Mouse (Mus musculus) hindbrain, embryonic 13.5 days (tissue): ENCODE measurements around the gene Cdkn2d. TPM values are rescaled to one million over a fixed set of nuclear protein-coding genes. Genes with fewer than 3 reads are reported as not detected.
A peak's percentile ranks its signal among the peaks of the same experiment; 100 is the strongest.

ENCODE experiments used
- ATAC-seq: fragments of 200-750 bp; cut with Nextera tagmentation; 2 replicates; pipeline ENCODE4 v1.8.0; 2017; ENCODE audit warnings: moderate TSS enrichment; ENCODE audit not compliant: low FRiP score
- H3K27ac ChIP-seq: fragments of 300-500 bp; sonication (generic); 2 replicates; pipeline ENCODE4 v1.5.1; 2015; ENCODE audit warnings: inconsistent platforms, mild to moderate bottlenecking, moderate library complexity
- H3K27me3 ChIP-seq: fragments of 300-500 bp; sonication (generic); 2 replicates; pipeline ENCODE4 v1.6.1; 2015; ENCODE audit warnings: mild to moderate bottlenecking, inconsistent platforms
- H3K36me3 ChIP-seq: fragments of 300-500 bp; sonication (generic); 2 replicates; pipeline ENCODE4 v1.6.1; 2015; ENCODE audit warnings: mild to moderate bottlenecking, inconsistent platforms
- H3K4me1 ChIP-seq: fragments of 300-500 bp; sonication (generic); replicated peaks from 2 replicates; pipeline ENCODE4 v1.6.1; 2015; ENCODE audit warnings: inconsistent platforms
- H3K4me2 ChIP-seq: fragments of 300-500 bp; sonication (generic); 2 replicates; pipeline ENCODE4 v1.6.1; 2015; ENCODE audit warnings: inconsistent platforms, mild to moderate bottlenecking, moderate library complexity
- H3K4me3 ChIP-seq: fragments of 300-500 bp; sonication (generic); 2 replicates; pipeline ENCODE4 v1.5.1; 2015; ENCODE audit warnings: mild to moderate bottlenecking, inconsistent platforms
- H3K9ac ChIP-seq: fragments of 300-500 bp; sonication (generic); 2 replicates; pipeline ENCODE4 v1.6.1; 2015; ENCODE audit warnings: mild to moderate bottlenecking, inconsistent platforms
- H3K9me3 ChIP-seq: fragments of 300-500 bp; sonication (generic); 2 replicates; pipeline ENCODE4 v1.6.1; 2016; ENCODE audit warnings: inconsistent platforms
- WGBS: fragments of 180-500 bp; shearing (Covaris S2); methylation state at CpG from one replicate; pipeline ENCODE4 v1.1.7; 2015; 5-methylcytosine and 5-hydroxymethylcytosine counted together
- polyA plus RNA-seq: library from polyadenylated mRNA; unstranded; fragments of >200 nt; fragmentation: Nextera tagmentation; extraction: Ambion mirVana; gene quantifications from 2 replicates; pipeline ENCODE4 v1.2.1, GENCODE M21; 2015

Cdkn2d gene
- polyA plus RNA-seq: 89.2 and 90.3 TPM in 2 replicates

- no peaks in the 10 kb centered on the region for H3K9me3 ChIP-seq
- no peaks in the 10 kb centered on the region for H3K36me3 ChIP-seq
- peak; percentile 95 for ATAC-seq
- peak within 1 kb of the TSS; percentile 77 for H3K4me2 ChIP-seq
- H3K4me3 ChIP-seq: peak within 1 kb of the TSS; percentile 68
- peak within 1 kb of the TSS; percentile 86 for H3K9ac ChIP-seq
- H3K4me1 ChIP-seq: peaks cover 38% of the 10 kb centered on the region
- H3K27me3 ChIP-seq: no peaks in the 10 kb centered on the region
- peak within 1 kb of the TSS; percentile 88 for H3K27ac ChIP-seq
- WGBS: under 1% methylated on average over 51 of the region's 51 CpGs
These were observed at the start of gene Cdkn2d for GRCm38 (mm10) chr9:21291022-21291787. Cdkn2d (minus strand) TSS chr9:21291407.

GRCm38 (mm10) chr9:21340411-21340810, 49.2 kb upstream of the Cdkn2d start:
- H3K27ac ChIP-seq: no peak overlapping the region
- H3K4me2 ChIP-seq: no peak overlapping the region
- 92% methylated on average over 4 of the region's 4 CpGs for WGBS
- no peaks in the 10 kb centered on the region for H3K9me3 ChIP-seq
- ATAC-seq: no peak
- peaks cover 43% of the 10 kb centered on the region for H3K36me3 ChIP-seq
- H3K4me3 ChIP-seq: no peak overlapping the region
- peaks cover 6% of the 10 kb centered on the region for H3K4me1 ChIP-seq
- H3K27me3 ChIP-seq: no peaks in the 10 kb centered on the region
- no peak overlapping the region for H3K9ac ChIP-seq

GRCm38 (mm10) chr9:21337652-21338051, 46.4 kb upstream of the Cdkn2d start:
- no peak for ATAC-seq
- H3K4me3 ChIP-seq: no peak overlapping the region
- 18% methylated on average over 20 of the region's 20 CpGs for WGBS

GRCm38 (mm10) chr9:21336491-21336890, 45.3 kb upstream of the Cdkn2d start:
- 88% methylated on average over 8 of the region's 8 CpGs for WGBS
- ATAC-seq: no peak

More at GRCm38 (mm10) chr9:21337652-21338051, 46.4 kb upstream of the Cdkn2d start:
- Histone ChIP-seq H3K4me2 (no peak overlapping the region), H3K9me3 (no peaks in the 10 kb centered on the region), H3K36me3 (peaks cover 25% of the 10 kb centered on the region), H3K27ac (no peak overlapping the region), H3K4me1 (peaks cover 13% of the 10 kb centered on the region), H3K9ac (peak overlapping the region; percentile 19; the same call in 1 of the 2 replicates), H3K27me3 (no peaks in the 10 kb centered on the region)

GRCm38 (mm10) chr9:21335391-21335790, 44.2 kb upstream of the Cdkn2d start:
- H3K9ac ChIP-seq: no peak overlapping the region
- no peak overlapping the region for H3K4me3 ChIP-seq
- ATAC-seq: no peak
- H3K4me1 ChIP-seq: peaks cover 22% of the 10 kb centered on the region
- H3K36me3 ChIP-seq: peaks cover 8% of the 10 kb centered on the region
- no peak overlapping the region for H3K4me2 ChIP-seq
- no peaks in the 10 kb centered on the region for H3K9me3 ChIP-seq
- WGBS: 85% methylated on average over 4 of the region's 4 CpGs
- no peak overlapping the region for H3K27ac ChIP-seq
- H3K27me3 ChIP-seq: no peaks in the 10 kb centered on the region

More at GRCm38 (mm10) chr9:21336491-21336890, 45.3 kb upstream of the Cdkn2d start:
- Histone ChIP-seq H3K27ac (no peak overlapping the region), H3K4me1 (peaks cover 22% of the 10 kb centered on the region), H3K4me2 (no peak overlapping the region), H3K36me3 (peaks cover 13% of the 10 kb centered on the region), H3K9me3 (no peaks in the 10 kb centered on the region), H3K9ac (no peak overlapping the region), H3K27me3 (no peaks in the 10 kb centered on the region), H3K4me3 (no peak overlapping the region)

GRCm38 (mm10) chr9:21334747-21335146, 43.5 kb upstream of the Cdkn2d start:
- no peaks in the 10 kb centered on the region for H3K9me3 ChIP-seq
- H3K36me3 ChIP-seq: peaks cover 1% of the 10 kb centered on the region; the same call in 1 of the 2 replicates
- no peak overlapping the region for H3K4me3 ChIP-seq
- no peak overlapping the region for H3K4me2 ChIP-seq
- no peaks in the 10 kb centered on the region for H3K27me3 ChIP-seq
- H3K9ac ChIP-seq: no peak overlapping the region
- no peak overlapping the region for H3K27ac ChIP-seq
- no peak for ATAC-seq
- peaks cover 27% of the 10 kb centered on the region for H3K4me1 ChIP-seq

GRCm38 (mm10) chr9:21333523-21333922, 42.3 kb upstream of the Cdkn2d start:
- Histone ChIP-seq H3K9ac (no peak overlapping the region), H3K4me3 (no peak overlapping the region), H3K27me3 (no peaks in the 10 kb centered on the region), H3K4me1 (peaks cover 27% of the 10 kb centered on the region), H3K4me2 (no peak overlapping the region), H3K36me3 (no peaks in the 10 kb centered on the region), H3K27ac (0 out of 2 replicates have a peak overlapping the region, but pooled peaks have one; percentile 55), H3K9me3 (no peaks in the 10 kb centered on the region)
- no peak for ATAC-seq
- 96% methylated on average over 1 of the region's 1 CpGs for WGBS

- H3K4me2 ChIP-seq: no peak overlapping the region
- H3K27ac ChIP-seq: peak overlapping the region; percentile 55
- H3K36me3 ChIP-seq: no peaks in the 10 kb centered on the region
- ATAC-seq: peak; percentile 70
- H3K4me1 ChIP-seq: peaks cover 21% of the 10 kb centered on the region
- 33% methylated on average over 9 of the region's 9 CpGs for WGBS
- H3K4me3 ChIP-seq: no peak overlapping the region
- no peaks in the 10 kb centered on the region for H3K27me3 ChIP-seq
- no peaks in the 10 kb centered on the region for H3K9me3 ChIP-seq
- no peak overlapping the region for H3K9ac ChIP-seq
These were observed 41.2 kb upstream of the Cdkn2d start for GRCm38 (mm10) chr9:21332161-21333061.

GRCm38 (mm10) chr9:21331365-21332140, 40.3 kb upstream of the Cdkn2d start:
- 88% methylated on average over 12 of the region's 12 CpGs for WGBS
- no peaks in the 10 kb centered on the region for H3K27me3 ChIP-seq
- no peak overlapping the region for H3K9ac ChIP-seq
- no peak overlapping the region for H3K4me2 ChIP-seq
- H3K36me3 ChIP-seq: 0 out of 2 replicates have a peak, but pooled peaks cover 1% of the 10 kb centered on the region
- H3K4me3 ChIP-seq: no peak overlapping the region
- H3K9me3 ChIP-seq: no peaks in the 10 kb centered on the region
- peaks cover 21% of the 10 kb centered on the region for H3K4me1 ChIP-seq
- no peak overlapping the region for H3K27ac ChIP-seq
- no peak for ATAC-seq

GRCm38 (mm10) chr9:21329699-21330289, 38.6 kb upstream of the Cdkn2d start:
- 91% methylated on average over 10 of the region's 10 CpGs for WGBS

GRCm38 (mm10) chr9:21329041-21329440, 37.8 kb upstream of the Cdkn2d start:
- Histone ChIP-seq H3K27me3 (no peaks in the 10 kb centered on the region), H3K4me1 (peaks cover 21% of the 10 kb centered on the region), H3K4me3 (no peak overlapping the region), H3K27ac (no peak overlapping the region), H3K9ac (no peak overlapping the region), H3K4me2 (no peak overlapping the region), H3K36me3 (0 out of 2 replicates have a peak, but pooled peaks cover 5% of the 10 kb centered on the region), H3K9me3 (no peaks in the 10 kb centered on the region)
- WGBS: 89% methylated on average over 3 of the region's 5 CpGs
- ATAC-seq: no peak

More at GRCm38 (mm10) chr9:21329699-21330289, 38.6 kb upstream of the Cdkn2d start:
- Histone ChIP-seq H3K9ac (no peak overlapping the region), H3K4me2 (no peak overlapping the region), H3K4me1 (peaks cover 21% of the 10 kb centered on the region), H3K27me3 (no peaks in the 10 kb centered on the region), H3K27ac (0 out of 2 replicates have a peak overlapping the region, but pooled peaks have one; percentile 15), H3K36me3 (0 out of 2 replicates have a peak, but pooled peaks cover 3% of the 10 kb centered on the region), H3K4me3 (no peak overlapping the region), H3K9me3 (no peaks in the 10 kb centered on the region)
- no peak for ATAC-seq
